8 mouse cellular contexts compared by ENCODE assay signal in genomic region chr17:88274003-88274698, GRCm38 (mm10).
DNase-seq lines count a peak whose midpoint lies in the region; TF ChIP-seq lines count a peak whose summit lies in the region.

No protein-coding gene starts in this region.

- no peak for DNase-seq in left cerebral cortex, adult 2 months (ENCODE audit: extremely low spot score in 1 of 2, low spot score in 2 of 2)
- DNase-seq in left cerebral cortex, postnatal 36 days (ENCODE audit: low spot score in 2 of 2), result no peak
- peak; percentile 73 for DNase-seq in adrenal gland, postnatal 10 days
- DNase-seq in heart, postnatal 25 days (ENCODE audit: low spot score), result peak; percentile 32
- peak; percentile 67 to 74 for DNase-seq in kidney, postnatal 25 days
- peak; percentile 40 for DNase-seq in ovary, postnatal 36 days (ENCODE audit: low spot score)
- no peak for DNase-seq in B cell, adult 2 months
- DNase-seq in frontal cortex, postnatal 14 days (ENCODE audit: low spot score in 2 of 2), result no peak

- intact Hi-C loops in left cerebral cortex, adult 2 months (cut with DNase I), result loop anchor here (1.0 kb wide), 1 partner anchor 17 kb away; no protein-coding TSS in a partner anchor
- intact Hi-C loops in left cerebral cortex, postnatal 36 days (cut with DNase I), result no loop called here
- intact Hi-C loops in heart, postnatal 25 days (cut with DNase I), result no loop called here

- TF ChIP-seq CTCF in left cerebral cortex, adult 2 months (IDR thresholded peaks at IDR 0.05), result no peak

- H3K27ac ChIP-seq in left cerebral cortex, adult 2 months, result peak overlapping the region; percentile 78

- H3K4me3 ChIP-seq in left cerebral cortex, adult 2 months, result peak overlapping the region; percentile 24; the same call in 1 of the 2 replicates

Comparison
In these comparisons a context has a peak if more than half of its experiments do, and no peak if none do; other contexts are left out.
1. DNase-seq: peak in adrenal gland, postnatal 10 days (single experiment), heart, postnatal 25 days (single experiment), kidney, postnatal 25 days (2 of 2) and ovary, postnatal 36 days (single experiment); none in left cerebral cortex, adult 2 months (0 of 2), left cerebral cortex, postnatal 36 days (0 of 2), B cell, adult 2 months (0 of 2) and frontal cortex, postnatal 14 days (0 of 2).